Mouse (Mus musculus): ENCODE measurements at regions not wholly inside any gene's neighbourhood (a gene's known extent, or its start where the extent isn't known, plus 50 kb on each side); places are given as distances from the start of the nearest gene placed in this dataset.

GRCm38 (mm10) chr14:100713592-100713991, 429.1 kb upstream of the Klf12 start:
- Histone ChIP-seq H3K4me2 (no peak overlapping the region), H3K27me3 (no peaks in the 10 kb centered on the region), H3K9ac (no peak overlapping the region), H3K9me3 (replicated peaks) (no peaks in the 10 kb centered on the region), H3K27ac (no peak overlapping the region), H3K4me3 (replicated peaks) (no peak overlapping the region), H3K4me1 (replicated peaks) (no peaks in the 10 kb centered on the region), H3K36me3 (no peaks in the 10 kb centered on the region)
- WGBS (ENCODE audit: insufficient replicate concordance): 76% methylated on average over 6 of the region's 6 CpGs
- ATAC-seq (ENCODE audit: low read depth) (no peak), DNase-seq (no peak)

DNA sequence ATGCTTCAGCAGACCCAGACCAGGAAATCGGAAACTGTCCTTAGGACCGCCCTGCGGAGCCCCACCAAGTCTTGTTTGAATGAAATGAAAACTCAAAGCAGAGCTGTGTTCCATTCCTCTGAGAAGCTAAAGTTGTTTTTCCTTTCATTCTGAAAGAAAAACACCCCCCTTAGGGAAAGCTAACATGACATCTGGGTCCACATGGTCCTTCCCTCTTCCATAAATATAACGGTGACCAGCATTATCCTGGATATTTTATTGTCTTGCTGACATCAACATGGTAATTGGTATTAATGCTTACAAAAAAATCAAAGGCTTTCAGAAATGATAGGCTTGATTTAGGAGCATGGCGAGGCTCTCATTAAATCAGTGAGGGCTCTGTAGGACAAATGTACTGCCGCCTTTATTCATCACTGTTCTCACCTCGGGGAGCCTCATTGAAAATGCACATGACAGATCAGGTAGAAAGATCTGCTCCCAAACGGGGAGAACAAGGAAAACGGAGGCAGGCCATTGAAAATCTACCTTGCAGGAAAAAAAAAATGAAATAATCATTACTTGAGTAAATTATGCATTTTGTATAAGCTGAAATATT, 381.0 kb upstream of the Klf12 start:
- Histone ChIP-seq H3K9ac (no peak overlapping the region), H3K27me3 (no peaks in the 10 kb centered on the region), H3K27ac (no peak overlapping the region), H3K36me3 (no peaks in the 10 kb centered on the region), H3K9me3 (replicated peaks) (no peaks in the 10 kb centered on the region), H3K4me2 (no peak overlapping the region), H3K4me1 (replicated peaks) (no peaks in the 10 kb centered on the region), H3K4me3 (replicated peaks) (no peak overlapping the region)
- DNase-seq: no peak
- 52% methylated on average over 9 of the region's 9 CpGs for WGBS (ENCODE audit: insufficient replicate concordance)
- ATAC-seq (ENCODE audit: low read depth): no peak

- Histone ChIP-seq H3K36me3 (no peaks in the 10 kb centered on the region), H3K9ac (no peak overlapping the region), H3K4me3 (replicated peaks) (no peak overlapping the region), H3K4me1 (replicated peaks) (no peaks in the 10 kb centered on the region), H3K9me3 (replicated peaks) (no peaks in the 10 kb centered on the region), H3K27me3 (no peaks in the 10 kb centered on the region), H3K27ac (no peak overlapping the region), H3K4me2 (no peak overlapping the region)
- ATAC-seq (ENCODE audit: low read depth) (no peak), DNase-seq (no peak)
- WGBS (ENCODE audit: insufficient replicate concordance): 46% methylated on average over 3 of the region's 3 CpGs
Measured at GRCm38 (mm10) chr14:100664180-100664579, 379.7 kb upstream of the Klf12 start.

DNA sequence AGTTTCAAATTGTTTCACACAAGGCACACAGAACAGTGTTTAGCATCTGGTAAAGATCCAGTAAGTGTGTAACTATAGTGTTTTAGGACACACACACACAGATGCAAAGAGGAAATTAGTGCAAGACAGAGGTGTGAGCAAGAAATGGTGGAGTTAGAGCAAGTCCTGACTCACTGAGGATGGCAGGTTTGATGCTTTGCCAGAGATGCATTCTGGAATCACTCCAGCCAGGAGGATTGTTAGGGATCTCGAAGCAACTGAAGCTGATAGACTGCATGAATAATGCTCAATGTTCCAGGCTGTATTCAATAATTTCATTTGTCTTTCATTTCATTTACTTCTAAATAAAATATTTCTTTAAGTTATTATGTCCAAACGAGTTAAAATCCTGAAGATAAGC, 357.6 kb upstream of the Klf12 start:
- H3K9ac ChIP-seq: no peak overlapping the region
- H3K36me3 ChIP-seq: no peaks in the 10 kb centered on the region
- no peak overlapping the region for H3K4me3 ChIP-seq (replicated peaks)
- WGBS (ENCODE audit: insufficient replicate concordance): 46% methylated on average over 2 of the region's 2 CpGs
- no peak overlapping the region for H3K27ac ChIP-seq
- DNase-seq (no peak), ATAC-seq (ENCODE audit: low read depth) (no peak)
- H3K4me1 ChIP-seq (replicated peaks): no peaks in the 10 kb centered on the region
- no peak overlapping the region for H3K4me2 ChIP-seq
- H3K27me3 ChIP-seq: no peaks in the 10 kb centered on the region
- H3K9me3 ChIP-seq (replicated peaks): no peaks in the 10 kb centered on the region

DNA sequence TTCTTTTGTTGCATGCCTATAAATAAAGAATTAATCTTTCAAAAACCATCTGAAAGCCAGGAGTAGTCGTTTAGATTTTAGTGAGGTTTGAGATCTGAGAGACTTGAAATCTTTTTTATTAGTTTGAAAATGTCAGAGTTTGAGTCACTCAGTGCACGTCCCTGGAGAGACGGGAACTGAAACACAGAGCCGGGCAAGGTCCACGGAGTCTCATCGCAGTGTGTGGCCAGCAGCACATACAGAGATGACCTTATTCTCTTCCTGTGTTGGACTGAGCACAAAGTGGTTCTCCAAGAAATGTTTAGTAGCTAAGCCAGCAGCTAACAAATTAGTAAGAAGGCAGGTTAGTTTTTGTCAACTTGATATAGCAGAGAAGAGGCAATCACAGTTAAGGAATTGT, 350.0 kb upstream of the Klf12 start:
- 65% methylated on average over 6 of the region's 6 CpGs for WGBS (ENCODE audit: insufficient replicate concordance)
- Histone ChIP-seq H3K9me3 (replicated peaks) (no peaks in the 10 kb centered on the region), H3K36me3 (no peaks in the 10 kb centered on the region), H3K27ac (no peak overlapping the region), H3K4me3 (replicated peaks) (no peak overlapping the region), H3K4me1 (replicated peaks) (no peaks in the 10 kb centered on the region), H3K27me3 (no peaks in the 10 kb centered on the region), H3K4me2 (no peak overlapping the region), H3K9ac (no peak overlapping the region)
- ATAC-seq (ENCODE audit: low read depth) (no peak), DNase-seq (no peak)

DNA sequence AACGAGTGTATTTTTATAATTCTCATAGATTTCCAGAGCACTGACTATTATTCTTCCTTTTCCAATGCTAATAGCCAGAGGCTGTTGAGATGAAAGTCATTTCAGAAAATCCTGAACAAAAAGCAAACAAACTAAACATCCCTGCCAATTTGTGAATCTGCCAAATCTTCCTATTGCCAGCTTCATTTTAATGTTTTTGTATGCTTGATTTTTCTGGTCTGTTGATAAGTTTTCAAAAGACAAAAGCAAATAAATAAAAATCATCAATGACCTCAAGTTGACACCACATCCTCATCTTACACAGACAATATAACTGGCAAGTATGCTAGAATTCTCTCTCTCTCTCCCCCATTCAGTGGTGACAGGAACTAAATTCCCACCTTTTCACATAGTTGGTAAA, 347.2 kb upstream of the Klf12 start:
- no peak for ATAC-seq (ENCODE audit: low read depth)
- no peak overlapping the region for H3K4me3 ChIP-seq (replicated peaks)
- 50% methylated on average over 1 of the region's 1 CpGs for WGBS (ENCODE audit: insufficient replicate concordance)
- no peaks in the 10 kb centered on the region for H3K9me3 ChIP-seq (replicated peaks)
- no peaks in the 10 kb centered on the region for H3K27me3 ChIP-seq
- no peak for DNase-seq
- H3K27ac ChIP-seq: no peak overlapping the region
- no peaks in the 10 kb centered on the region for H3K4me1 ChIP-seq (replicated peaks)
- no peak overlapping the region for H3K4me2 ChIP-seq
- H3K9ac ChIP-seq: no peak overlapping the region
- H3K36me3 ChIP-seq: no peaks in the 10 kb centered on the region

- no peaks in the 10 kb centered on the region for H3K9me3 ChIP-seq (replicated peaks)
- H3K4me2 ChIP-seq: no peak overlapping the region
- ATAC-seq (ENCODE audit: low read depth): no peak
- no peaks in the 10 kb centered on the region for H3K27me3 ChIP-seq
- no peaks in the 10 kb centered on the region for H3K36me3 ChIP-seq
- no peak overlapping the region for H3K4me3 ChIP-seq (replicated peaks)
- no peak overlapping the region for H3K27ac ChIP-seq
- no peak overlapping the region for H3K9ac ChIP-seq
- H3K4me1 ChIP-seq (replicated peaks): no peaks in the 10 kb centered on the region
- DNase-seq: no peak
- WGBS (ENCODE audit: insufficient replicate concordance): 50% methylated on average over 6 of the region's 6 CpGs
Measured at GRCm38 (mm10) chr14:100630197-100630596, 345.7 kb upstream of the Klf12 start.

DNA sequence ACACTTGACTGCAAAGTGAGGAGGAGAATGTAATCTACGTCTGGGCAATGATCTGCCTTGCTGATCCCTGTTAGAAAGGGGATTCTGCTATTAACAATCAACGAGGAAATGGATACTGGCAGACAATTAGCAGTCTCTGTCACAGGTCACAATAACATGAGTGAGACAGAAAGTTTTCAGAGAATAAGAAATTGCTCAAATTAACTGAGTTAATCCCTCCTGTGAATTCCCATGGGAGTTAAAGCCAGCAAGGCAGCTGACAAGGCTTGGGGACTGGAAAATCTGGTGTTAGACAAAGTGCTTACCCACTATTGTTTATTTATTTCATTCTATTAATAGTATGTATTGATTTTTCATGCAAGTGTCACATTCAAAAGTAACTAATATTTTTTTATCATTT, 343.0 kb upstream of the Klf12 start:
- Histone ChIP-seq H3K9ac (no peak overlapping the region), H3K9me3 (replicated peaks) (no peaks in the 10 kb centered on the region), H3K4me3 (replicated peaks) (no peak overlapping the region), H3K4me2 (no peak overlapping the region), H3K27me3 (no peaks in the 10 kb centered on the region), H3K4me1 (replicated peaks) (no peaks in the 10 kb centered on the region), H3K27ac (no peak overlapping the region), H3K36me3 (no peaks in the 10 kb centered on the region)
- 50% methylated on average over 2 of the region's 2 CpGs for WGBS (ENCODE audit: insufficient replicate concordance)
- no peak for ATAC-seq (ENCODE audit: low read depth)
- no peak for DNase-seq

DNA sequence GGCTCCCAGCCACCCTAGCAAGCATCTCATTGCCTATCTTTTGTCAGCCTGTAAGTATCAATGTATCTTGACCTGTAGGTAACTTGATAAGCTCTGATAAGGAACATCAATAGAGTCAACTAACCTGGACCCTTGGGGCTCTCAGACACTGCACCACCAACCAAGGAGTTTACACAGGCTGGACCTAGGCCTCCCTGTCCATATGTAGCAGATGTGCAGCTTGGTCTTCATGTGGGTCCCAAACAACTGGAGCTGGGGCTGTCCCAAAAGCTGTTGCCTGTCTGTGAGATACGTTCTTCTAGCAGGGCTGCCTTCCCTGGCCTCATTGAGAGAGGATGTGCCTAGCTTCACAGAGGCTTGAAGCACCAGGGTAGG, 335.2 kb upstream of the Klf12 start:
- ATAC-seq (ENCODE audit: low read depth) (no peak), DNase-seq (no peak)
- no peaks in the 10 kb centered on the region for H3K4me1 ChIP-seq (replicated peaks)
- no peak overlapping the region for H3K4me3 ChIP-seq (replicated peaks)
- H3K9ac ChIP-seq: no peak overlapping the region
- 0 out of 2 replicates have a peak, but pooled peaks cover 2% of the 10 kb centered on the region for H3K9me3 ChIP-seq (replicated peaks)
- no peaks in the 10 kb centered on the region for H3K36me3 ChIP-seq
- no peak overlapping the region for H3K4me2 ChIP-seq
- H3K27me3 ChIP-seq: no peaks in the 10 kb centered on the region
- WGBS (ENCODE audit: insufficient replicate concordance): 40% methylated on average over 1 of the region's 1 CpGs
- H3K27ac ChIP-seq: no peak overlapping the region

DNA sequence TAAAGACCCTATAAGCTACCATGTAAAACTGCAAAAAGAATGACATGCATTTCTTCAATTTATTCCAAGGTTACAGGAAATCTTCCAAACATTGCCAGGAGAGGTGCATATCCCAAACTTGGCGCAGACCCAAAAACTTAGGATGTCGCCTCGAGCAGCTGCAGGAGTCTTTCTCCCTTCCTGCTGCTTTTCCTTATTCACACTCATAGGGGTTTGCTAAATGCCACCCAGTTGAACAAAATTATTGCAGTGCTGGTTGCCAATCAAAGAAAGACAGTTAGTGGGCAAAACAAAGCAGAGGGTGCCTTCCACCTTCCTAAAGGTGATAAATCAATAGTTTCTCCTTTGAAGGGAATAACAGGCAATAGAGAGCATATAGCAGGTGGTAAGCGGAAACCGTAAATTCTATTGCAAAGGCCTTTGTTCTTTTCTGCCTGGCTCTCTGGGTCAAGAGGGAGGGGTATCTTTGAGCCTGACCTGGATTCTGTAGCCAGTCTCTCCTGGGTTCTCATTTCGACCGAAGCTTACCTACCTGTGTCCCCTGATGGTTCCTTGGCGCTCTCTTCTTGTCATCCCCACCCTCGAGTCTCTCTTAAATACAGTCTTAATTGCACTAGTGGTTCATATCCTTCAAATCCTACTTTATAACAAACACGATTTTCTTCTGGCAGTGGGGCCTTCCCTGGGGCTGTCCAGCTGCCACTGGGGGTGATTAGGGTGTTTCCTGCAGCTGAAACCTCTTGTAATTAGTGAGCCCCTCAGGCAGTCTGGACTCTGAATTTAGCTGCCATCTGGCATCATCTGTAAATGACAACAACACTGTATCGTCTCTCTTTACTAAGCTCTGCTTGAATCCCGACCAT, 334.5 kb upstream of the Klf12 start:
- no peaks in the 10 kb centered on the region for H3K27me3 ChIP-seq
- no peaks in the 10 kb centered on the region for H3K4me1 ChIP-seq (replicated peaks)
- DNase-seq (no peak), ATAC-seq (ENCODE audit: low read depth) (no peak)
- H3K9ac ChIP-seq: no peak overlapping the region
- H3K36me3 ChIP-seq: no peaks in the 10 kb centered on the region
- 0 out of 2 replicates have a peak, but pooled peaks cover 2% of the 10 kb centered on the region for H3K9me3 ChIP-seq (replicated peaks)
- H3K27ac ChIP-seq: no peak overlapping the region
- 70% methylated on average over 12 of the region's 12 CpGs for WGBS (ENCODE audit: insufficient replicate concordance)
- H3K4me2 ChIP-seq: no peak overlapping the region
- H3K4me3 ChIP-seq (replicated peaks): no peak overlapping the region

GRCm38 (mm10) chr14:100610017-100610760, 325.7 kb upstream of the Klf12 start:
- ATAC-seq (ENCODE audit: low read depth) (no peak), DNase-seq (no peak)
- Histone ChIP-seq H3K4me3 (replicated peaks) (no peak overlapping the region), H3K4me1 (replicated peaks) (no peaks in the 10 kb centered on the region), H3K27ac (no peak overlapping the region), H3K9me3 (replicated peaks) (no peaks in the 10 kb centered on the region), H3K36me3 (no peaks in the 10 kb centered on the region), H3K27me3 (no peaks in the 10 kb centered on the region), H3K9ac (no peak overlapping the region), H3K4me2 (no peak overlapping the region)
- 75% methylated on average over 1 of the region's 1 CpGs for WGBS (ENCODE audit: insufficient replicate concordance)

All from liver, embryonic 13.5 days (tissue).